Mouse (Mus musculus) midbrain, embryonic 13.5 days (tissue): ENCODE data around the gene Elavl3. TPM values are rescaled to one million over a fixed set of nuclear protein-coding genes. Genes with fewer than 3 reads are reported as not detected.

Source experiments
- ATAC-seq: fragments of 200-750 bp; cut with Nextera tagmentation; 2 replicates; pipeline ENCODE4 v1.8.0; 2017; ENCODE audit warnings: mild to moderate bottlenecking, moderate TSS enrichment, moderate library complexity
- H3K27ac ChIP-seq: fragments of 300-500 bp; sonication (generic); 2 replicates; pipeline ENCODE4 v1.5.1; 2015; ENCODE audit warnings: inconsistent platforms, mild to moderate bottlenecking, moderate library complexity
- H3K27me3 ChIP-seq: fragments of 300-500 bp; sonication (generic); 2 replicates; pipeline ENCODE4 v1.6.1; 2015; ENCODE audit warnings: mild to moderate bottlenecking, inconsistent platforms
- H3K36me3 ChIP-seq: fragments of 300-500 bp; sonication (generic); 2 replicates; pipeline ENCODE4 v1.6.1; 2015; ENCODE audit warnings: mild to moderate bottlenecking, inconsistent platforms
- H3K4me1 ChIP-seq: fragments of 300-500 bp; sonication (generic); replicated peaks from 2 replicates; pipeline ENCODE4 v1.6.1; 2015; ENCODE audit warnings: inconsistent platforms
- H3K4me2 ChIP-seq: fragments of 300-500 bp; sonication (generic); replicated peaks from 2 replicates; pipeline ENCODE4 v1.6.1; 2015; ENCODE audit warnings: moderate library complexity, mild to moderate bottlenecking, inconsistent platforms
- H3K4me3 ChIP-seq: fragments of 300-500 bp; sonication (generic); replicated peaks from 2 replicates; pipeline ENCODE4 v1.5.1; 2015; ENCODE audit warnings: mild to moderate bottlenecking, inconsistent platforms
- H3K9ac ChIP-seq: fragments of 300-500 bp; sonication (generic); replicated peaks from 2 replicates; pipeline ENCODE4 v1.6.1; 2015; ENCODE audit warnings: mild to moderate bottlenecking, inconsistent platforms
- H3K9me3 ChIP-seq: fragments of 300-500 bp; sonication (generic); 2 replicates; pipeline ENCODE4 v1.6.1; 2016; ENCODE audit warnings: mild to moderate bottlenecking, inconsistent platforms
- WGBS: fragments of 180-500 bp; shearing (Covaris S2); methylation state at CpG from one replicate; pipeline ENCODE4 v1.1.7; 2015; 5-methylcytosine and 5-hydroxymethylcytosine counted together
- polyA plus RNA-seq: library from polyadenylated mRNA; unstranded; fragments of >200 nt; fragmentation: Nextera tagmentation; extraction: Ambion mirVana; gene quantifications from 2 replicates; pipeline ENCODE4 v1.2.1, GENCODE M21; 2015

The Elavl3 gene
- polyA plus RNA-seq = 84.4 and 89.4 TPM in 2 replicates

DNA sequence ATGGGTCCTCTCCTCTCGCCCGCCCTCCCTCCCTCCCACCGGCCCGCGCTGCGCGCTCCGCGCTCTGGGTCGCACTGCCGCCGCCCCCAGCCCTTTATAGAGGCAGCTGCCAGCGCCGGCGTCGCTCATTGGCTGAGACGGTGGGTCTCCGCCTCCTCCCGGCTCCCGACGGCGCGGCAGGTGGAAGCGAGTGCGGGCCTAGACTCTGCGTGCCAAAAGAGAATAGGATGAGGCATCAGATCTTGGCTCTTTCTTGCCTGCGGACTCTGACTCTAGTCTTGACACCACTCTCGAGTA lies at the start of gene Elavl3:
Gene Elavl3, minus strand, starts transcription at position 66 of the 297 bp plus-strand sequence.
- peak; percentile 79 for ATAC-seq
- peak within 1 kb of the TSS; percentile 99 for H3K4me3 ChIP-seq
- H3K4me2 ChIP-seq = peak within 1 kb of the TSS; percentile 83
- peaks cover 45% of the 10 kb centered on the region for H3K4me1 ChIP-seq
- H3K36me3 ChIP-seq = peaks cover 4% of the 10 kb centered on the region
- peak within 1 kb of the TSS; percentile 94 for H3K27ac ChIP-seq
- H3K27me3 ChIP-seq = peaks cover 7% of the 10 kb centered on the region; the same call in 1 of the 2 replicates
- H3K9ac ChIP-seq = peak within 1 kb of the TSS; percentile 96
- under 1% methylated on average over 23 of the region's 28 CpGs for WGBS
- no peaks in the 10 kb centered on the region for H3K9me3 ChIP-seq

- no peak for ATAC-seq
- peaks cover 48% of the 10 kb centered on the region for H3K27me3 ChIP-seq
Measured at GRCm38 (mm10) chr9:22099922-22100321, 48.1 kb upstream of the Elavl3 start.

GRCm38 (mm10) chr9:22098993-22099696 lies 47.3 kb upstream of the Elavl3 start, which contains the start of gene Cnn1:
Gene Cnn1 (plus strand): TSS chr9:22099216.
- Histone ChIP-seq H3K9ac (no peak within 1 kb of the TSS), H3K9me3 (no peaks in the 10 kb centered on the region), H3K36me3 (no peaks in the 10 kb centered on the region), H3K27me3 (peaks cover 48% of the 10 kb centered on the region), H3K4me1 (peaks cover 9% of the 10 kb centered on the region; the same call in 1 of the 2 replicates), H3K4me2 (no peak within 1 kb of the TSS), H3K27ac (no peak within 1 kb of the TSS), H3K4me3 (no peak within 1 kb of the TSS)
- 10% methylated on average over 14 of the region's 14 CpGs for WGBS
- ATAC-seq = no peak

More at GRCm38 (mm10) chr9:22099922-22100321, 48.1 kb upstream of the Elavl3 start:
- 6% methylated on average over 18 of the region's 18 CpGs for WGBS
- Histone ChIP-seq H3K4me3 (no peak overlapping the region), H3K36me3 (no peaks in the 10 kb centered on the region), H3K4me2 (no peak overlapping the region), H3K9ac (no peak overlapping the region), H3K27ac (no peak overlapping the region), H3K9me3 (no peaks in the 10 kb centered on the region), H3K4me1 (peaks cover 9% of the 10 kb centered on the region; the same call in 1 of the 2 replicates)

- Histone ChIP-seq H3K27me3 (peaks cover 36% of the 10 kb centered on the region), H3K36me3 (no peaks in the 10 kb centered on the region), H3K4me1 (peaks cover 9% of the 10 kb centered on the region; the same call in 1 of the 2 replicates), H3K4me3 (peak overlapping the region; percentile 40), H3K27ac (no peak overlapping the region), H3K4me2 (peak overlapping the region; percentile 67), H3K9me3 (no peaks in the 10 kb centered on the region), H3K9ac (peak overlapping the region; percentile 63)
- 3% methylated on average over 24 of the region's 24 CpGs for WGBS
- peak; percentile 81 for ATAC-seq
Measured at GRCm38 (mm10) chr9:22095854-22096307, 44.1 kb upstream of the Elavl3 start.

- Histone ChIP-seq H3K4me1 (peaks cover 6% of the 10 kb centered on the region; the same call in 1 of the 2 replicates), H3K9me3 (no peaks in the 10 kb centered on the region), H3K4me2 (no peak overlapping the region), H3K4me3 (no peak overlapping the region), H3K27ac (no peak overlapping the region), H3K9ac (no peak overlapping the region), H3K36me3 (no peaks in the 10 kb centered on the region), H3K27me3 (peaks cover 5% of the 10 kb centered on the region)
- no peak for ATAC-seq
- 88% methylated on average over 6 of the region's 6 CpGs for WGBS
Measured at GRCm38 (mm10) chr9:22092746-22093145, 40.9 kb upstream of the Elavl3 start.

GRCm38 (mm10) chr9:22089986-22090385 lies 38.2 kb upstream of the Elavl3 start:
- Histone ChIP-seq H3K4me2 (no peak overlapping the region), H3K9ac (no peak overlapping the region), H3K27me3 (no peaks in the 10 kb centered on the region), H3K36me3 (no peaks in the 10 kb centered on the region), H3K4me1 (peaks cover 7% of the 10 kb centered on the region), H3K9me3 (no peaks in the 10 kb centered on the region), H3K4me3 (no peak overlapping the region), H3K27ac (no peak overlapping the region)
- ATAC-seq = no peak
- WGBS = 87% methylated on average over 7 of the region's 7 CpGs

DNA sequence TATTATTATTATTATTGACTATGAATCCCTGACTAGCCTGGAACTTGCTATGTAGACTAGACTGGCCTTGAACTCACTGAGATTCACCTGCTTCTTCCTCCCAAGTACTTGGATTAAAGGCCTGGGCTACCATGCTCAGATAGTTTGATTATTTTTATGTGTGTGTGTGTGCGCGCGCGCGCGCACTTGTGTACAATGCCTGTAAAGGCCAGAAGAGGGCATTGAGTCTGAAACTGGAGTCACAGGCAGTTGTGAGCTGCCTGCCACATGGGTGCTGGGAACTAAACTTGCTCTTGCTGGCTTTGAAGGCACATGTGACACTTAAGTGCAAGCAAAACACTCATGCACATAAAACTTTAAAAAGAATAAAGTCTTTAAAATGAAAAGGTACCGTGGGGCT lies 37.5 kb upstream of the Elavl3 start:
- Histone ChIP-seq H3K4me1 (peaks cover 14% of the 10 kb centered on the region), H3K9ac (no peak overlapping the region), H3K4me3 (no peak overlapping the region), H3K27ac (no peak overlapping the region), H3K9me3 (no peaks in the 10 kb centered on the region), H3K36me3 (no peaks in the 10 kb centered on the region), H3K4me2 (no peak overlapping the region), H3K27me3 (no peaks in the 10 kb centered on the region)
- 98% methylated on average over 7 of the region's 7 CpGs for WGBS
- no peak for ATAC-seq

GRCm38 (mm10) chr9:22087034-22087618 lies 35.3 kb upstream of the Elavl3 start:
- no peak overlapping the region for H3K4me3 ChIP-seq
- no peaks in the 10 kb centered on the region for H3K27me3 ChIP-seq
- H3K4me2 ChIP-seq = no peak overlapping the region
- WGBS = 88% methylated on average over 2 of the region's 2 CpGs
- H3K9me3 ChIP-seq = no peaks in the 10 kb centered on the region
- peaks cover 22% of the 10 kb centered on the region for H3K4me1 ChIP-seq
- no peak overlapping the region for H3K27ac ChIP-seq
- H3K9ac ChIP-seq = no peak overlapping the region
- no peak for ATAC-seq
- H3K36me3 ChIP-seq = peaks cover 4% of the 10 kb centered on the region; the same call in 1 of the 2 replicates

DNA sequence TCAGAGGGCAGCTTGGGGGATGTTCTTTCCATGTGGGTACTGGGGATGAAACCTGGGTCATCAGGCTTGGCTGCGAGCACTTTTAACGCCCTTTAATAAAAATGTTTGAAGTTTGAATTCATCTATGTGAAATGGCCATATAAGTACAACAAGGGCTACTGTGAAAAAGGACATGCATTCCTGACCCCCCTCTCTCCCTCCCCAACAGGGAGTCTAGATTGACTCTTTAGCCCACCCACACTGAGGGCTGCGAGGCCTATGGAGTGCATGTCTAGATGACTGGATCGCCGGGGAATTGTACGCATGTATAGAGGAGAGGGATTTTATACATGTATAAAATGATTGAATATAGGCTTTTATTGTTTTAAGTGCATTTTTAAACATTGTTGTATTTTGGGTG lies 34.2 kb upstream of the Elavl3 start:
- ATAC-seq = no peak
- Histone ChIP-seq H3K4me1 (peaks cover 22% of the 10 kb centered on the region), H3K27ac (no peak overlapping the region), H3K4me2 (peak overlapping the region; percentile 81), H3K4me3 (peak overlapping the region; percentile 72), H3K9me3 (no peaks in the 10 kb centered on the region), H3K27me3 (no peaks in the 10 kb centered on the region), H3K36me3 (peaks cover 7% of the 10 kb centered on the region; the same call in 1 of the 2 replicates), H3K9ac (peak overlapping the region; percentile 69)
- 87% methylated on average over 6 of the region's 6 CpGs for WGBS

- Histone ChIP-seq H3K4me3 (peak within 1 kb of the TSS; percentile 72), H3K4me1 (peaks cover 22% of the 10 kb centered on the region), H3K36me3 (peaks cover 8% of the 10 kb centered on the region; the same call in 1 of the 2 replicates), H3K9me3 (no peaks in the 10 kb centered on the region), H3K9ac (peak within 1 kb of the TSS; percentile 69), H3K4me2 (peak within 1 kb of the TSS; percentile 81), H3K27ac (peak within 1 kb of the TSS; percentile 57), H3K27me3 (no peaks in the 10 kb centered on the region)
- ATAC-seq = peak; percentile 99
- under 1% methylated on average over 48 of the region's 48 CpGs for WGBS
Measured at GRCm38 (mm10) chr9:22085022-22085834, 33.4 kb upstream of the Elavl3 start, which contains the start of gene Ecsit. Gene Ecsit (minus strand): TSS chr9:22085438.

GRCm38 (mm10) chr9:22084667-22085021 lies 32.8 kb upstream of the Elavl3 start:
- WGBS = 35% methylated on average over 4 of the region's 4 CpGs
- H3K4me1 ChIP-seq = peaks cover 22% of the 10 kb centered on the region
- peak overlapping the region; percentile 81 for H3K4me2 ChIP-seq
- no peaks in the 10 kb centered on the region for H3K9me3 ChIP-seq
- no peaks in the 10 kb centered on the region for H3K27me3 ChIP-seq
- no peak overlapping the region for H3K27ac ChIP-seq
- H3K36me3 ChIP-seq = peaks cover 12% of the 10 kb centered on the region; the same call in 1 of the 2 replicates
- ATAC-seq = no peak
- peak overlapping the region; percentile 69 for H3K9ac ChIP-seq
- peak overlapping the region; percentile 72 for H3K4me3 ChIP-seq
